Mouse (Mus musculus) small intestine, adult 2 months (tissue): ENCODE measurements around the gene Fcgr3. TPM values are rescaled to one million over a fixed set of nuclear protein-coding genes. Genes with fewer than 3 reads are reported as not detected.

ENCODE experiments used
- H3K27ac ChIP-seq: fragments of 200-500 bp; 2 replicates; pipeline ENCODE4 v1.5.1; 2012; ENCODE audit warnings: low read depth, low read length, control low read depth, inconsistent platforms; ENCODE audit not compliant: insufficient read depth
- H3K27me3 ChIP-seq: fragments of 200-500 bp; 2 replicates; pipeline ENCODE4 v1.6.1; 2012; ENCODE audit warnings: mild to moderate bottlenecking, moderate library complexity, low read length, inconsistent platforms; ENCODE audit not compliant: control insufficient read depth, insufficient read depth
- H3K36me3 ChIP-seq: fragments of 200-500 bp; 2 replicates; pipeline ENCODE4 v1.6.1; 2012; ENCODE audit warnings: mild to moderate bottlenecking, low read length, control low read depth, inconsistent platforms; ENCODE audit not compliant: control insufficient read depth, insufficient read depth
- H3K4me1 ChIP-seq: fragments of 200-500 bp; 2 replicates; pipeline ENCODE4 v1.6.1; 2012; ENCODE audit warnings: low read length, inconsistent platforms, mixed read lengths; ENCODE audit not compliant: control insufficient read depth, insufficient read depth, insufficient read length
- H3K4me3 ChIP-seq: fragments of 200-500 bp; 2 replicates; pipeline ENCODE4 v1.5.1; 2012; ENCODE audit warnings: low read depth, mild to moderate bottlenecking, control low read depth, inconsistent platforms, low read length, moderate library complexity
- CTCF ChIP-seq: fragments of 200-500 bp; IDR thresholded peaks from 2 replicates; pipeline ENCODE4 v1.5.1; 2012; ENCODE audit warnings: low read depth, mild to moderate bottlenecking, control low read depth, inconsistent platforms, low read length, moderate library complexity, mixed read lengths; ENCODE audit not compliant: insufficient replicate concordance, insufficient read length; ENCODE audit errors: extremely low read depth
- POLR2A ChIP-seq: fragments of 200-500 bp; IDR thresholded peaks from 2 replicates; pipeline ENCODE4 v1.6.1; 2012; ENCODE audit warnings: low read depth, mild to moderate bottlenecking, control low read depth, inconsistent platforms, low read length, moderate library complexity
- WGBS: fragments of 180-500 bp; shearing (Covaris S2); methylation state at CpG from one replicate; pipeline ENCODE4 v1.1.7; 2018; 5-methylcytosine and 5-hydroxymethylcytosine counted together
- polyA plus RNA-seq: library from polyadenylated mRNA; depleted of rRNA; stranded (reverse); fragments of >200 nt; gene quantifications from 2 replicates; pipeline ENCODE4 v1.2.3, GENCODE M21; 2012

The Fcgr3 gene
- polyA plus RNA-seq, 1 experiment: 4.9 TPM

GRCm38 (mm10) chr1:171105226-171105625 lies 40.5 kb upstream of the Fcgr3 start:
- Histone ChIP-seq H3K27me3 (no peaks in the 10 kb centered on the region), H3K27ac (no peak overlapping the region), H3K4me1 (peaks cover 4% of the 10 kb centered on the region), H3K36me3 (no peaks in the 10 kb centered on the region), H3K4me3 (no peak overlapping the region)
- WGBS: 70% methylated on average over 6 of the region's 6 CpGs
- TF ChIP-seq CTCF (no peak), POLR2A (no peak)

- TF ChIP-seq CTCF (no peak), POLR2A (no peak)
- Histone ChIP-seq H3K4me1 (peaks cover 4% of the 10 kb centered on the region; the same call in 1 of the 2 replicates), H3K36me3 (no peaks in the 10 kb centered on the region), H3K27me3 (no peaks in the 10 kb centered on the region), H3K4me3 (peak overlapping the region; percentile 22), H3K27ac (no peak overlapping the region)
- WGBS: 25% methylated on average over 10 of the region's 10 CpGs
Measured at GRCm38 (mm10) chr1:171103179-171103840, 38.6 kb upstream of the Fcgr3 start.

- TF ChIP-seq POLR2A: no peak
- TF ChIP-seq CTCF: no peak
- Histone ChIP-seq H3K27me3 (no peaks in the 10 kb centered on the region), H3K4me1 (peaks cover 4% of the 10 kb centered on the region; the same call in 1 of the 2 replicates), H3K36me3 (no peaks in the 10 kb centered on the region), H3K4me3 (peak overlapping the region; percentile 90), H3K27ac (no peak overlapping the region)
- WGBS: under 1% methylated on average over 35 of the region's 35 CpGs
Measured at GRCm38 (mm10) chr1:171102547-171103177, 37.9 kb upstream of the Fcgr3 start.

GRCm38 (mm10) chr1:171101733-171102546 lies 37.2 kb upstream of the Fcgr3 start:
- H3K27ac ChIP-seq: no peak overlapping the region
- WGBS: under 1% methylated on average over 40 of the region's 40 CpGs
- H3K36me3 ChIP-seq: no peaks in the 10 kb centered on the region
- H3K4me3 ChIP-seq: peak overlapping the region; percentile 90
- peaks cover 4% of the 10 kb centered on the region; the same call in 1 of the 2 replicates for H3K4me1 ChIP-seq
- TF ChIP-seq CTCF (no peak), POLR2A (no peak)
- H3K27me3 ChIP-seq: no peaks in the 10 kb centered on the region

GRCm38 (mm10) chr1:171101033-171101432 lies 36.3 kb upstream of the Fcgr3 start:
- no peaks in the 10 kb centered on the region for H3K27me3 ChIP-seq
- 65% methylated on average over 2 of the region's 2 CpGs for WGBS
- H3K4me3 ChIP-seq: no peak overlapping the region
- no peaks in the 10 kb centered on the region for H3K36me3 ChIP-seq
- peaks cover 4% of the 10 kb centered on the region; the same call in 1 of the 2 replicates for H3K4me1 ChIP-seq
- no peak overlapping the region for H3K27ac ChIP-seq
- TF ChIP-seq CTCF: no peak
- TF ChIP-seq POLR2A: no peak

- Histone ChIP-seq H3K27me3 (no peaks in the 10 kb centered on the region), H3K4me3 (no peak overlapping the region), H3K36me3 (no peaks in the 10 kb centered on the region), H3K27ac (no peak overlapping the region), H3K4me1 (peaks cover 2% of the 10 kb centered on the region; the same call in 1 of the 2 replicates)
- TF ChIP-seq POLR2A (no peak), CTCF (no peak)
- 60% methylated on average over 2 of the region's 2 CpGs for WGBS
Measured at GRCm38 (mm10) chr1:171097612-171098011, 32.9 kb upstream of the Fcgr3 start.

- Histone ChIP-seq H3K4me3 (no peak overlapping the region), H3K4me1 (peaks cover 2% of the 10 kb centered on the region; the same call in 1 of the 2 replicates), H3K27ac (no peak overlapping the region), H3K27me3 (no peaks in the 10 kb centered on the region), H3K36me3 (no peaks in the 10 kb centered on the region)
- TF ChIP-seq POLR2A: no peak
- TF ChIP-seq CTCF: no peak
Measured at GRCm38 (mm10) chr1:171097136-171097535, 32.4 kb upstream of the Fcgr3 start.
